Mouse (Mus musculus): ENCODE measurements around the gene Plcl2. TPM values are rescaled to one million over a fixed set of nuclear protein-coding genes. Genes with fewer than 3 reads are reported as not detected.

Gene Plcl2
- total and polyA plus RNA-seq, 2 experiments from 2014 or later: 8.8 to 43.2 TPM

GRCm38 (mm10) chr17:50650535-50651223 lies 141.5 kb downstream of the Plcl2 start:
- Histone ChIP-seq H3K9me3 (ENCODE audit: low read length) (no peaks in the 10 kb centered on the region), H3K4me1 (ENCODE audit: insufficient read depth, low read length) (no peaks in the 10 kb centered on the region), H3K27me3 (ENCODE audit: insufficient read depth, low read length) (no peaks in the 10 kb centered on the region), H3K36me3 (ENCODE audit: insufficient read depth, low read length) (no peaks in the 10 kb centered on the region), H3K4me2 (ENCODE audit: low read depth, low read length, poor library complexity, severe bottlenecking) (no peak overlapping the region), H3K9ac (replicated peaks; ENCODE audit: low read length, poor library complexity, severe bottlenecking) (no peak overlapping the region), H3K4me3 (ENCODE audit: low read depth, low read length) (no peak overlapping the region), H3K27ac (ENCODE audit: low read depth, low read length) (no peak overlapping the region)
- ATAC-seq (ENCODE audit: low FRiP score): no peak
- DNase-seq (ENCODE audit: low spot score): no peak
- TF ChIP-seq CTCF (IDR thresholded peaks at IDR 0.05): no peak
- WGBS: 94% methylated on average over 14 of the region's 14 CpGs

- no peaks in the 10 kb centered on the region for H3K36me3 ChIP-seq (ENCODE audit: insufficient read depth, low read length)
- TF ChIP-seq CTCF (IDR thresholded peaks at IDR 0.05): no peak
- H3K9ac ChIP-seq (replicated peaks; ENCODE audit: low read length, poor library complexity, severe bottlenecking): no peak overlapping the region
- H3K9me3 ChIP-seq (ENCODE audit: low read length): no peaks in the 10 kb centered on the region
- H3K4me1 ChIP-seq (ENCODE audit: insufficient read depth, low read length): no peaks in the 10 kb centered on the region
- no peaks in the 10 kb centered on the region for H3K27me3 ChIP-seq (ENCODE audit: insufficient read depth, low read length)
- DNase-seq (ENCODE audit: low spot score) (no peak), ATAC-seq (ENCODE audit: low FRiP score) (no peak)
- H3K4me3 ChIP-seq (ENCODE audit: low read depth, low read length): no peak overlapping the region
- no peak overlapping the region for H3K27ac ChIP-seq (ENCODE audit: low read depth, low read length)
- 57% methylated on average over 5 of the region's 5 CpGs for WGBS
- H3K4me2 ChIP-seq (ENCODE audit: low read depth, low read length, poor library complexity, severe bottlenecking): no peak overlapping the region
These were observed 145.7 kb downstream of the Plcl2 start for GRCm38 (mm10) chr17:50654741-50655415.

GRCm38 (mm10) chr17:50655416-50655776 lies 146.2 kb downstream of the Plcl2 start:
- DNase-seq (ENCODE audit: low spot score): no peak
- Histone ChIP-seq H3K27ac (ENCODE audit: low read depth, low read length) (no peak overlapping the region), H3K9ac (replicated peaks; ENCODE audit: low read length, poor library complexity, severe bottlenecking) (no peak overlapping the region), H3K36me3 (ENCODE audit: insufficient read depth, low read length) (no peaks in the 10 kb centered on the region), H3K9me3 (ENCODE audit: low read length) (no peaks in the 10 kb centered on the region), H3K27me3 (ENCODE audit: insufficient read depth, low read length) (no peaks in the 10 kb centered on the region), H3K4me2 (ENCODE audit: low read depth, low read length, poor library complexity, severe bottlenecking) (no peak overlapping the region), H3K4me3 (ENCODE audit: low read depth, low read length) (no peak overlapping the region), H3K4me1 (ENCODE audit: insufficient read depth, low read length) (no peaks in the 10 kb centered on the region)
- WGBS: 52% methylated on average over 4 of the region's 4 CpGs
- ATAC-seq (ENCODE audit: low FRiP score): no peak
- no peak for TF ChIP-seq CTCF (IDR thresholded peaks at IDR 0.05)

- Histone ChIP-seq H3K27ac (ENCODE audit: low read depth, low read length) (no peak overlapping the region), H3K4me3 (ENCODE audit: low read depth, low read length) (no peak overlapping the region), H3K9ac (replicated peaks; ENCODE audit: low read length, poor library complexity, severe bottlenecking) (no peak overlapping the region), H3K9me3 (ENCODE audit: low read length) (no peaks in the 10 kb centered on the region), H3K36me3 (ENCODE audit: insufficient read depth, low read length) (no peaks in the 10 kb centered on the region), H3K27me3 (ENCODE audit: insufficient read depth, low read length) (no peaks in the 10 kb centered on the region), H3K4me1 (ENCODE audit: insufficient read depth, low read length) (no peaks in the 10 kb centered on the region), H3K4me2 (ENCODE audit: low read depth, low read length, poor library complexity, severe bottlenecking) (no peak overlapping the region)
- TF ChIP-seq CTCF (IDR thresholded peaks at IDR 0.05): no peak
- ATAC-seq (ENCODE audit: low FRiP score): no peak
- no peak for DNase-seq (ENCODE audit: low spot score)
These were observed 148.1 kb downstream of the Plcl2 start for GRCm38 (mm10) chr17:50657321-50657720.

GRCm38 (mm10) chr17:50658901-50659300 lies 149.7 kb downstream of the Plcl2 start:
- TF ChIP-seq CTCF (IDR thresholded peaks at IDR 0.05): no peak
- Histone ChIP-seq H3K27me3 (ENCODE audit: insufficient read depth, low read length) (no peaks in the 10 kb centered on the region), H3K4me2 (ENCODE audit: low read depth, low read length, poor library complexity, severe bottlenecking) (no peak overlapping the region), H3K4me1 (ENCODE audit: insufficient read depth, low read length) (no peaks in the 10 kb centered on the region), H3K9ac (replicated peaks; ENCODE audit: low read length, poor library complexity, severe bottlenecking) (no peak overlapping the region), H3K27ac (ENCODE audit: low read depth, low read length) (no peak overlapping the region), H3K9me3 (ENCODE audit: low read length) (no peaks in the 10 kb centered on the region), H3K36me3 (ENCODE audit: insufficient read depth, low read length) (no peaks in the 10 kb centered on the region), H3K4me3 (ENCODE audit: low read depth, low read length) (no peak overlapping the region)
- WGBS: 92% methylated on average over 8 of the region's 8 CpGs
- ATAC-seq (ENCODE audit: low FRiP score) (no peak), DNase-seq (ENCODE audit: low spot score) (no peak)

- 0 out of 2 replicates have a peak, but pooled peaks cover 2% of the 10 kb centered on the region for H3K36me3 ChIP-seq (ENCODE audit: insufficient read depth, low read length)
- DNase-seq (ENCODE audit: low spot score) (no peak), ATAC-seq (ENCODE audit: low FRiP score) (no peak)
- WGBS: 95% methylated on average over 9 of the region's 9 CpGs
- no peak overlapping the region for H3K4me3 ChIP-seq (ENCODE audit: low read depth, low read length)
- H3K9ac ChIP-seq (replicated peaks; ENCODE audit: low read length, poor library complexity, severe bottlenecking): no peak overlapping the region
- H3K27ac ChIP-seq (ENCODE audit: low read depth, low read length): no peak overlapping the region
- H3K9me3 ChIP-seq (ENCODE audit: low read length): no peaks in the 10 kb centered on the region
- no peaks in the 10 kb centered on the region for H3K27me3 ChIP-seq (ENCODE audit: insufficient read depth, low read length)
- H3K4me2 ChIP-seq (ENCODE audit: low read depth, low read length, poor library complexity, severe bottlenecking): no peak overlapping the region
- no peak for TF ChIP-seq CTCF (IDR thresholded peaks at IDR 0.05)
- H3K4me1 ChIP-seq (ENCODE audit: insufficient read depth, low read length): no peaks in the 10 kb centered on the region
These were observed 158.4 kb downstream of the Plcl2 start for GRCm38 (mm10) chr17:50667596-50667995.

Measured in midbrain, postnatal 0 days (tissue).